Mouse (Mus musculus): Measurements from ENCODE around the gene Styk1. TPM values are rescaled to one million over a fixed set of nuclear protein-coding genes. Genes with fewer than 3 reads are reported as not detected.
A peak's percentile ranks its signal among the peaks of the same experiment; 100 is the strongest.
"Not testable (repeated sequence)": the region's sequence is repeated elsewhere in the genome, so short reads cannot be mapped to it uniquely, and the experiment has no call there.

The Styk1 gene
- total RNA-seq, 2 experiments from 2014 or later, result 0.22 to 0.30 TPM

DNA sequence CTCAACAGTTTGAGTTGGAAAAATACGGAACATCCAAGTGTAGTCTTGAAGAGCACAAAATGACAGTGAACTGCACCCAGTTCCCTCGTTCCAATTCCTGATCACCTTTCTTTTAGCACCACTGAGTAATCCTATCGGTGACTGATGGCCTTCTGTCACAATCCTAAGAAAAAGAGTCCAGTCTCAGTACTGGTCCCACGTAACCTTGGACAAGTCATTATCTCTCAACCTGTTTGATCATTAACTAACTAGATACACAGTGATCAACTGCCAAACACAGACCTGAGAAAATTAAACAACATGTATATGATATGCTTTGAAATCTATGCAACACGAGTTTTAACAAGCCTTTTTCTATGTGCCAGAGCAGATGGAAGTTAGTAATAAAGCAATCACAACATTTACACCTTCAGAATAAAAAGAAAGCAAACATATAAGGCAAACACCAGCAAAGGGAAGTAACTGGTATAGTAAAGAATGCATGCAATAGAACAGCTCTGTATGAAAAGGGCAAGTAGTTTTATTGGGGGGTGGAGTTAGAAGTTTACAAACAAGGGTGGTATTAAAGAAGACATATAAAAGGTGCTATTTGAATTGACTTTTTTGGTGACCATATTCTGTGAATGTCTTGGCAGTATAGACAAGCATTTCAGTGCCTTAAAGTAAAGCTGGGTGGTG lies 58.8 kb downstream of the Styk1 start:
- DNase-seq, result no peak
- intact Hi-C loops (cut with DNase I), result no loop called here

DNA sequence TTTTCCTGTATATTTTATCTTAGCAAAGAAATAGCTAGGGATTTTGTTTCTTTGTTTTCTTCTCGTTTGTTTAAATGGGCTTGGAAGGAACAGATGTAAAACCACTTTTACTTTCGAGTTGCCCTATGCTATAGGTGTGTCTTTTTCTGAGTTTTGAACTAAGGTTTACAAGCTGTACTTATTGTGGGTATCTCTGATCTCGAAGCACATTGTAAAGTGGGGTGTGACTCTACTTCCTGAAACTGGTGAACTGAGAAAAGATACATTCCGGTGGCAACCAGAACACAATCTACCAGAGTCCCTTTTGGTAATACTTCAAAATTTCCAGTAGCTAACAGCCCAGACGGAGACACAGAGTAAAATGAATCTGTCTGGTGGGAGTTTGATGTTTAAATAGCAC lies 59.5 kb downstream of the Styk1 start:
- no peak for DNase-seq
- intact Hi-C loops (cut with DNase I), result loop anchor here (2.0 kb wide), 2 partner anchors 89 to 127 kb away; no protein-coding TSS in a partner anchor

DNA sequence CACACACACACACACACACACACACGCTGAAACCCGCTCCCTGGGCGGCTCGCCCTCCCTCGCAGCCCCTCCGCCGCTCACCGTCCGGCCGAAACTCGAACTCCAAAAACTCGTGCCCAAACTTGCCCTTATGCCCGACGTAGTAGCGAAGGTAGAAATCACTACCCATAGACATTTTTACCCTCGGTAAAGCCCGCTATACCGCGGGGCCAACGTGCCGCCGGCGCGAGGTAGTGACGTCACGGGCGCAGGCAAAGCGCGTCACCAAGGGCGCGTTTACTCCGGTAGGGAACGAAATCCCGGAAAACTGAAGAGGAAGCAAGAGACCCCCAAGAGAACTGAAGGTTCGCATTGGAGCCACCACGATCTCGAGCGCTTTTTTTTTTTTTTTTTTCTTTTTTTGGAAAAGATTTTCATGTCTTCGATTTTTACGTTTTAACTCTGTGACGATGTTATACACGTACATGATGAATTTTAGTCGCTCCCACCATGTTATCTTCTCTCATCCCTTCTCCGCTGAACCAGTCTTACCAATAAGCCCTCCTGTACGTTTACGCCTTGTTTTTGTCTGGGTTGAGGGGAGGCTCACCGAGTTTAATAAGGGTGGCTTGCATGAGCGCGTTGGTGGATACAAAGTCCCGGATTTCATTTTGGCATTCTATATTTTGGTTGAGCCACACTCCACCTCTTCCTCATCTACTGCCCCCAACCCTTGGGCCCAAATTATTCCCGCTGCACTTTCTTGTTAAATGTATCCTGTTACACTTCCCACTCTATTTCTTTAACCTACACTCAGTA lies 60.2 kb downstream of the Styk1 start, which contains the start of gene Magohb:
TSS of gene Magohb (minus strand) at position 254 of the 798 bp plus-strand sequence.
- peak; percentile 90 to 97 for DNase-seq
- intact Hi-C loops (cut with DNase I), result loop anchor here (2.0 kb wide), 2 partner anchors 90 to 128 kb away; no protein-coding TSS in a partner anchor

DNA sequence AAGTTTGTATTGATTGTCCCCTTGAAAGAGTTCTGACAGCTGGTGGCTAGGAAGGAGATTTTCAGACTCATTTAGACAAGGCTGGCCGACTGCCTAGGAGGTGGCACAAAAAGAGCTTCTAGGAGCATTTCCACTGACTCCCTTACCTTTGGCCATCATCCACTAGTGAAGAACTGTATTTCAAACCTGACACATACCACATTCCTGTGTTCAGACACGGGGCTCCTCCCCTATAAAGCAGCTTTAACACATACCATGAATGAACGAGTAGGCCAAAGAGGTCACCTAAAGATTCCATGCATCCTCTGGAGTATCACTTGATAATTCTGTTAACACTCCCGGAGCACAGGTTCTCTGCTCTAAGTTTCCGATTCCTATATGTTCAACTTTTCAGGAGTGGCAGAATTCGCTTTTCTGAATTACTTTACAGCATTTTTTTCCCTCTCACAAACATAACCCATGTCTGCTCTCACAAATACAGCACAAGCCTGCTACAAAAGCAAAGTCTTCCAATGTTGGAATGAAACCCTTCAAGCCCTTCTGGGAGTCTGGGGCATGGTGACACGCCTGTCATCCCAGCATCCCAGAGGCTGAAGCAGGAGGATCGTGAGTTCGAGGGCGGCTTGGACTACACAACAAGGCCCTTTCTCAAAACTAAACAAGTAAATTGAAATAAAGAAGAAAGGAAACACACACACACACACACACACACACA lies 61.0 kb downstream of the Styk1 start:
- intact Hi-C loops (cut with DNase I), result loop anchor here (2.0 kb wide), 2 partner anchors 90 to 128 kb away; no protein-coding TSS in a partner anchor
- no peak for DNase-seq

DNA sequence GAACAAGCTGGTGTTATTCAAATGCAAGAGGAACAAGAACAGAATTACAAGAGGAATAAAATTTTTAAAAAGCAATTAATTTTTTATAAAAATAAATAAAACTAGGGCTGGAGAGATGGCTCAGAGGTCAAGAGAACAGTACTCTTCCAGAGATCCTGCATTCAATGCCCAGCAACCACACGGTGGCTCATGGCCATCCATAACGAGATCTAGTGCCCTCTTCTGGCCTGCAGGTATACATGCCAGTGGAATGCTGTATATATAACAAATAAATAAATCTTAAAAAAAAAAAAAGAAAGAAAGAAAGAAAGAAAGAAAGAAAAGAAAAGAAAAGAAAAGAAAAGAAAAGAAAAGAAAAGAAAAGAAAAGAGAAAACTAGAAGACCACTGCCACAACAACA lies 63.0 kb downstream of the Styk1 start:
- intact Hi-C loops (cut with DNase I), result no loop called here
- no peak for DNase-seq

DNA sequence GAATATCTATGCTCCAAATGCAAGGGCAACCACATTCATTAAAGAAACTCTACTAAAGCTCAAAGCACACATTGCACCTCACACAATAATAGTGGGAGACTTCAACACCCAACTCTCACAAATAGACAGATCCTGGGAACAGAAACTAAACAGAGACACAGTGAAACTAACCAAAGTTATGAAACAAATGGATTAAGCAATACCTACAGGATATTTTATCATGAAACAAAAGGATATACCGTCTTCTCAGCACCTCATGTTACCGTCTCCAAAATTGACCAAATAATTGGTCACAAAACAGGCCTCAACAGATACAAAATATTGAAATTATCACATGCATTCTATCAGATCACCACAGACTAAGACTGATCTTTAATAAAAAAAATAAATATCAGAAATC lies 75.2 kb downstream of the Styk1 start:
- intact Hi-C loops (cut with DNase I); DNase-seq: not testable (repeated sequence)

DNA sequence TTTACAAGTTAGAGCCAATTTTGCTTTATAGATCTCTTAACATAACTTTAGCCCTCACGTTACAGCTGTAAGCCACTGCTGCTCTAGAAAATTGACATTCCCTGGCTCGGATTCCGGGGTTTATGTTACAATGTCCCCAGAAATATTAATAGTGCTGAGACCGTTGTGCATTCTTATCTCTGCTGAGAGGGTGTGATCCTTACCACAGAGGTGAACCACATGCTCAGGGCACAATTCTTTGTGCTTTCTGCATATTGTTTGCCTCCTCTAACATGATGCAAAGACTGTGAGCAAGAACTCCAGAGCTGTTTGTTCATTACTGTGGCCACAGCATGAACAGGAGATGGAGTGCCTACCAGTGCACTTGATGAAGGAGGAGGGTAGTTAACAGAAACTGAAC lies 76.7 kb downstream of the Styk1 start:
- DNase-seq, result no peak
- intact Hi-C loops (cut with DNase I), result no loop called here

DNA sequence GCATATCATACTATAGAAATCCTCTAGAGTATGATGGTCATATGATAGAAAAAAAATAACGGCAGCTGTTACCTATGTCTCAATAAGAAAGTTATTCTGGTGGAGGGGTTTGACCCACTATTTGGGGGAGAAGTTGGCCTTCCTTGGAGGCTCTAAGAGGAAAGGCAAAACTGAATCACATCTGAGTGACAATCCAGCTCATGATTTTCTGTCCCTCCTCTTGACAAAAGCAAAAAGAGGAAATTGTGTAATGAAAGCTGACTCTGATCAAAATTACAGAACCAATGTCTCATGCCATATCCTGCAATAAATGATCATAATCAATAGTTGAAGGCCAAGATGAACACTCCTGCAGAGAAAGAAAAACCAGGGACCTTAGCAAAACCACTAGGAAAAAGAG lies 81.1 kb downstream of the Styk1 start:
- DNase-seq, result no peak
- intact Hi-C loops (cut with DNase I), result no loop called here

DNA sequence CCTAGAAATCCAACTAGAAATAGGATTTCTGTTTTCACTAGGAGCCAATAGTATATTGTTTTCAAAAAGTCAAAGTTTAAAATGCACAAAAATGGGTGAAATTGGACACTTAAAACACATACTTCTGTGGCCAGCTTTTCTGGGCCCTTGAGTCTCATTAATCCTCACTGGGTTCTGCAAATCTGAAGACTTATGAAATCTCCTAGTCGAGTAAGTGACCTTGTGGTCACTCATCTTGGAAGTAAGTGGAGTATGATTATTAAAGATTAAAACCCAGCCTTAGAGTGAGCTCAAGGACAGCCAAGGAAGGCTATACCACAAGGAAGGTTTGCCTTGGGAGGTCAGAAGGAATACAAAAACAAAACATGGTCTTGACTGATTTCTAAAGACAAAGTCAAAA lies 83.1 kb downstream of the Styk1 start:
- intact Hi-C loops (cut with DNase I), result no loop called here
- DNase-seq, result no peak

DNA sequence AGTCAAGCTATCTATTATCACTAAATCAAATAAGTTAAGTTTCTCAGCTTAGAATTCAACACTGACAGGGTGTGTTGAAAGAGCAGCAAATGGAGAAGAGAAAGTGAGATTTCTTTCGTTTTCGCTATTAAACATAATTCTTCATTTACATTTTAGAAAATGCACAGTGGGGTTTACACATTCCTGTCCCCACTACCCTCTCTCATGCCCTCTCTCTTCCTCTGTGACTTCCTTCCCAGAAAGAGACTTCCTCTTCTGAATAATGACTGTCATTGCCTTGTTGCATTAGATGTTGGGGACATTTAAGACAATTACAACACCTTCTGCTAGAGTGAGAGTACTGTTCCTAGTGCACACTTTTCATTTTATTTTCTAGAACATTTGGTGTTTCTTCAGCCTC lies 83.8 kb downstream of the Styk1 start:
- DNase-seq, result no peak
- intact Hi-C loops (cut with DNase I), result no loop called here

DNA sequence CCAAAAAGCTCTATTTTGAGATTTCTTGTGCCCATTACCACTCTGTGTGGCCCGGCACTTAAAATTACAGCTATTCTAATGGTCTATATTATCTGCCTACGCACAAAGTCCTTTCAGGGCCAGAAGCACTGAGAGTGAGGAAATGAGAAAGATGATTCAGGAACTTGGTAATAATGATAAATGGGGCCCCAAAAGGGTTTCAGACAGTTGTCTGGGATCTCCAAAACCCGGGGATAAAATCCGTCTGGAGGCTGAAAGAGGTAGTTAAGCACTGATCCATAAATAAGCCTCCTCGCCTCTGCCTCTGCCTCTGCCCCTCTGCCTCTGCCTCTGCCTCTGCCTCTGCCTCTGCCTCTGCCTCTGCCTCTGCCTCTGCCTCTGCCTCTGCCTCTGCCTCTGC lies 89.2 kb downstream of the Styk1 start:
- intact Hi-C loops (cut with DNase I), result no loop called here
- DNase-seq, result no peak

DNA sequence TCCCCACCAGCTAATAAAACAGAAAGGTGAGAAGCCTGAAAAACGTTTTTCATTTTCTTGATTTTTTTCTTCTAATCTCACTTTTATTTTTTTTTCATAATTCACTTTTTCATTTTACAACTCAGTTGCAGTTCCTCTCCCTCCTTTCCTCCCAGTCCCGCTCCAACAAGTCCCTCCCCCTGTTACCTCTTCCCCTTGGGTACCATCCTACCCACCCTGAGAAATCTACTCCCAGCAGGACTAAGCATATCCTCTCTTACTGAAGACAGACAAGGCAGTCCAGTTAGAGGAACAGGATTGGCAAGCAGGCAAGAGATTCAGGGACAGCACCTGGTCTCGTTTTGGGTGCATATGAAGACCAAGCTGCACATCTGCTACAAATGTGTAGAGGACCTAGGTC lies 90.6 kb downstream of the Styk1 start:
- intact Hi-C loops (cut with DNase I), result no loop called here
- DNase-seq, result no peak

DNA sequence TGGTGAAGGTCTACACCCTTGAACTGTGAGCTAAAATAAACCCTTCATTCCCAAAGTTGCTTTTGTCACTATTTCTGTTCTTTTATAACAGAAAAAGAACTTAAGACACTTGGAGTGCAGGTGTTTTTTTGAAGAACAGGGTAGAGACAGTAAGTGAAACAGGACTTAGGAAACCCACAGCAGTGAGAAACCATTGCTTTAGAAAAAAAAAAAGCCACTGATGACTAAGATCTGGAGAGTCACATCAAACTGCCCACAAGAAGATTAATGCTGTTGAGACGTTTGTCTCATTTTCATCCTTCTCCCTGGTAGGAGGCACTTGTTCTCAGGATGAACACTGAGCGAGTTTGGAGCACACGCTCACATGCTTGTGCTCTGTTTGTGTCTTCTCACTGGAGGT lies 91.4 kb downstream of the Styk1 start:
- no peak for DNase-seq
- intact Hi-C loops (cut with DNase I), result no loop called here

Other genes with a start within 250 kb of the Styk1 start
- under 1 TPM; 0.39 to 0.65 TPM for gene Klra2, start 106.2 kb downstream of the Styk1 start, total RNA-seq (2021)
- 1 to 10 TPM; 6.4 to 7.1 TPM for gene Magohb, start 60.4 kb downstream of the Styk1 start, total RNA-seq (2021)
- 100 to 1,000 TPM; 242 to 252 TPM for gene Ybx3, start 34.9 kb upstream of the Styk1 start, total RNA-seq (2021)
- gene 5430401F13Rik, start 132.8 kb upstream of the Styk1 start, total RNA-seq (2021), result not detected
- gene Gm6619, start 132.8 kb upstream of the Styk1 start, total RNA-seq (2021), result not detected

Data from heart, postnatal 36 days (tissue).